Mouse (Mus musculus) liver, adult 2 months (tissue): ENCODE measurements at regions not wholly inside any gene's neighbourhood (a gene's known extent, or its start where the extent isn't known, plus 50 kb on each side); places are given as distances from the start of the nearest gene placed in this dataset.
A peak's percentile ranks its signal among the peaks of the same experiment; 100 is the strongest.

Source experiments
- DNase-seq: peaks from one replicate; pipeline ENCODE4 v3.0.0-alpha.2; 2011; ENCODE audit warnings: low read depth, low spot score; ENCODE audit errors: extremely low read depth
- H3K27ac ChIP-seq: fragments of 200-500 bp; replicated peaks from 2 replicates; pipeline ENCODE4 v1.5.1; 2012; ENCODE audit warnings: low read depth, mild to moderate bottlenecking, control low read depth, inconsistent platforms, low read length; ENCODE audit not compliant: insufficient read depth
- H3K27me3 ChIP-seq: fragments of 200-500 bp; 2 replicates; pipeline ENCODE4 v1.6.1; 2012; ENCODE audit warnings: mild to moderate bottlenecking, moderate library complexity, low read length, inconsistent platforms; ENCODE audit not compliant: control insufficient read depth, insufficient read depth
- H3K36me3 ChIP-seq: fragments of 200-500 bp; 2 replicates; pipeline ENCODE4 v1.6.1; 2012; ENCODE audit warnings: low read length, inconsistent platforms; ENCODE audit not compliant: control insufficient read depth, insufficient read depth
- H3K4me1 ChIP-seq: fragments of 200-500 bp; 2 replicates; pipeline ENCODE4 v1.6.1; 2011; ENCODE audit warnings: low read length; ENCODE audit not compliant: control insufficient read depth, insufficient read depth
- H3K4me3 ChIP-seq: fragments of 200-500 bp; 2 replicates; pipeline ENCODE4 v1.5.1; 2011; ENCODE audit warnings: low read depth, mild to moderate bottlenecking, control low read depth, low read length, moderate library complexity; ENCODE audit not compliant: insufficient read depth
- H3K79me2 ChIP-seq: fragments of 200-500 bp; 2 replicates; pipeline ENCODE4 v1.6.1; 2012; ENCODE audit warnings: inconsistent platforms, mild to moderate bottlenecking, low read length, moderate library complexity; ENCODE audit not compliant: control insufficient read depth, insufficient read depth
- H3K9ac ChIP-seq: fragments of 200-500 bp; 2 replicates; pipeline ENCODE4 v1.6.1; 2012; ENCODE audit warnings: low read depth, mild to moderate bottlenecking, control low read depth, inconsistent platforms, low read length
- CTCF ChIP-seq: fragments of 200-500 bp; IDR thresholded peaks from 2 replicates; pipeline ENCODE4 v1.5.1; 2011; ENCODE audit warnings: low read depth, low read length, control low read depth
- POLR2A ChIP-seq: fragments of 200-500 bp; IDR thresholded peaks from 2 replicates; pipeline ENCODE4 v1.6.1; 2011; ENCODE audit warnings: low read length, control low read depth; ENCODE audit not compliant: insufficient read depth; ENCODE audit errors: extremely low read depth
- WGBS: fragments of 180-500 bp; shearing (Covaris S2); methylation state at CpG from one replicate; pipeline ENCODE4 v1.1.7; 2018; 5-methylcytosine and 5-hydroxymethylcytosine counted together

DNA sequence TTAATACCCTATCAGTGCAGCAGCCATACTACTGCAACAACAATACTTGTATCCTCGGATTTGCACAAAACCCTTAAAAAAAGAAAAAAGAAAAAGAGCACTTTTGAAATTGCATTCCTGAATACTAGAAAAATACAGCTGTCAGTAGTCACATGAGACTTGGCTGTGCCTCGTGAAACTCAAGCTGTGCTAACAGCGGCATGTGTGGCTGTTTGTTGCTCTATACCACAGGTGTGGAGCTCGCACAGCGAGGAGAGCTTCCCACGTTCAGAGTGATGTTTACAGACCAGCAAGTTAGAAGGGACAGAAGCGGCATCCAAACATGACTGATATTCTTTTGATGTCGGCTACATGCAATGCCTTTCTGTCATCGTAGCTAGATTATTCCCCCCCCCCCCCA lies 169.8 kb downstream of the Gm12689 start:
- no peak for DNase-seq
- 74% methylated on average over 9 of the region's 9 CpGs for WGBS
- H3K4me3 ChIP-seq = no peak overlapping the region
- TF ChIP-seq CTCF = no peak
- no peak for TF ChIP-seq POLR2A
- no peaks in the 10 kb centered on the region for H3K36me3 ChIP-seq
- no peak overlapping the region for H3K27ac ChIP-seq
- no peaks in the 10 kb centered on the region for H3K27me3 ChIP-seq
- H3K79me2 ChIP-seq = no peaks in the 10 kb centered on the region
- H3K4me1 ChIP-seq = no peaks in the 10 kb centered on the region
- H3K9ac ChIP-seq = no peak overlapping the region

- 61% methylated on average over 11 of the region's 11 CpGs for WGBS
Observed at GRCm38 (mm10) chr4:99475701-99476218, 180.1 kb downstream of the Gm12689 start.

DNA sequence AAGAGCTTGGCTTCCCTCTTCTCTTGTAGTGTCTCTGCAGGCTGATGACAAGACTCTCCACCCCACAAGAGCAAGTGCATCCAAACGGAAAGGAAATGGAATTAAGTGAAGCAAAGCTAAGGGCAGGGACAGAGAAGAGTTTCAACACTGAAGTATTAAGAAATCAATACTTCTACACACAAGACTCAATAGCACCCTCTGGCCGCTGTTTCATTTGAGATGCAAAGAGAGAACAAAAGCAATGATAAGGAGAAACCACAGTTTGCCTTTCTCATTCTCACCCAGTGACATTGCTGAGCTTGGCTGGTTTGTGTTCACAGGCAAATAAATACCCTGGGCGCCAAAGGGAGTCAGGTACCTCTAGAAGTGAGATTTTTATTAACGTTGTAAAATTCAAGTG lies 171.8 kb upstream of the Foxd3 start:
- Histone ChIP-seq H3K36me3 (no peaks in the 10 kb centered on the region), H3K27me3 (no peaks in the 10 kb centered on the region), H3K27ac (no peak overlapping the region), H3K4me1 (no peaks in the 10 kb centered on the region), H3K4me3 (no peak overlapping the region), H3K79me2 (no peaks in the 10 kb centered on the region), H3K9ac (no peak overlapping the region)
- TF ChIP-seq POLR2A (no peak), CTCF (0 out of 2 replicates have a peak, but pooled peaks have one; percentile 5)
- WGBS = 24% methylated on average over 4 of the region's 4 CpGs
- peak; percentile 42 for DNase-seq

More at GRCm38 (mm10) chr4:99475701-99476218, 180.1 kb downstream of the Gm12689 start:
- Histone ChIP-seq H3K79me2 (no peaks in the 10 kb centered on the region), H3K9ac (no peak overlapping the region), H3K4me3 (no peak overlapping the region), H3K4me1 (no peaks in the 10 kb centered on the region), H3K36me3 (no peaks in the 10 kb centered on the region), H3K27ac (no peak overlapping the region), H3K27me3 (no peaks in the 10 kb centered on the region)
- no peak for DNase-seq
- TF ChIP-seq POLR2A (no peak), CTCF (no peak)

DNA sequence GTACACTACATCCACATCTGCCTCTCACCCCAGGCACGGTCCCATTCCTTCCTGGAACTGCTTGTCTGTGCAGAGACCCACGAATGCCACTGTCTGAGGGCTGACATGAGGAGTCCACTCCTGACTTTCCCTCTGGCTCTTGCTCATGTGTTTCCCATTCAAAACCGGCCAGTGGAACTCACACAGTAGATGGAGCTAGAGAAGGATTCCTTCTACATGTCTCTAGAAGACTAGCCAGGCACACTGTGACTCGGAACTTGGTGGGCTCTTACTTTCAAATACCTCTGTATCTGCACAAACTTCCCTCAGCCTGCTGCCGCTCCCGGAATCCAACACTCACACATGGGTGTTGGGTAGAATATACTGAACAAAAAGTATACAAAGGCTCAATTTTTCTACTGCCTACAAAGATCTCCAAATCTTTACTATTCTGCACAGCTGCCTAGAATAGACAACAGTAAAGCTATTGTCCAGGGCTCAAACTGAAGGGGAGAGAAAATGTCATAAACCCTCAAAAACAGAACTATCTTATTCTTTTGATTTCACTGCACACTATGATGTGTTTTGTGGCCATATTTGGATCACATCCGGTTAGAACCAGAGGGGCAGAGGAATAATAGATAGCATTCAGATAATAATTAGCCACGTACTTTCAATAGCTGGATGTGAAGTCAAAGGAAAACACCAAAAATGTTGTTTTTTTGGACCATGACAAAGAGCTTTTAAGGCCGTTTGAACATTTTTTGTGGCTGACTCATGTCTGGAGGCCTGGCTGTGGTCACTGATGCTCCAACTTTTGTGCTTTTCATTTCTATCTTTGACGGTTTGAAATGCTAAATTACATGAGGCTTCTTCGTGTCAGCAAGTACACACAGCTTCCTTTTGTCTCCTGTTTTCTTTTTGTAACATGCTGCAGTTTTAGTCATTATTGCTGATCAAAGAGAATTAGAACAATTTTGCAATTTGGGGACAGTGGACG lies 164.3 kb upstream of the Foxd3 start:
- no peak overlapping the region for H3K4me3 ChIP-seq
- H3K4me1 ChIP-seq = no peaks in the 10 kb centered on the region
- no peak overlapping the region for H3K9ac ChIP-seq
- no peak for DNase-seq
- no peaks in the 10 kb centered on the region for H3K36me3 ChIP-seq
- no peak overlapping the region for H3K27ac ChIP-seq
- WGBS = 71% methylated on average over 12 of the region's 12 CpGs
- TF ChIP-seq POLR2A (no peak), CTCF (no peak)
- H3K79me2 ChIP-seq = no peaks in the 10 kb centered on the region
- no peaks in the 10 kb centered on the region for H3K27me3 ChIP-seq

DNA sequence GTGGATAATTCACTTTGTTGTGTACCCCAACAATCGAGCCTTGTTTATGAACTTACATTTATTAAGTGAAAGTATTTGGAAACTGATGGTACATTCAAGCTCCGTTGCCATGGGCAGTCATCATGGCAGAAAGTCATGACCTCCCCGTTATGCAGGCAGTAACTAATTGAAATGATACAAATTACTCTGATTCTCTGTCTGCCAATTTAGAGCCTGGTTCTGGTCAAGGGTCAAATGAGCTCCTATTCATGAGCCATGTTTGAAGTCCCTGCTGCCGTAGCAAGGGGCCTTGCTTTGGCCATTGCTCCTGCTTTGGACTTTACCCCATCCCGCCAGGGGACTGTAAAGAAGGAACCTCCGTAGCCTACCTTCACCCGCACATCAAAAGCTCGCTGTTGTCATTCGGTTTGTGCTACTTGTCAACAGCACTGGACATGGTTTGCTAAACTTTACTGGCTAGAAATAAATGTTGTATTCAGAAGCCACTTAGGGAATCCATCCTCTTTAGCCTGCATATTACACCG lies 152.8 kb upstream of the Foxd3 start:
- Histone ChIP-seq H3K79me2 (no peaks in the 10 kb centered on the region), H3K4me1 (no peaks in the 10 kb centered on the region), H3K36me3 (no peaks in the 10 kb centered on the region), H3K4me3 (no peak overlapping the region), H3K9ac (no peak overlapping the region), H3K27ac (no peak overlapping the region), H3K27me3 (no peaks in the 10 kb centered on the region)
- no peak for TF ChIP-seq POLR2A
- TF ChIP-seq CTCF = no peak
- no peak for DNase-seq
- WGBS = 74% methylated on average over 10 of the region's 10 CpGs

- Histone ChIP-seq H3K9ac (no peak overlapping the region), H3K79me2 (no peaks in the 10 kb centered on the region), H3K4me3 (no peak overlapping the region), H3K4me1 (no peaks in the 10 kb centered on the region), H3K27ac (no peak overlapping the region), H3K36me3 (no peaks in the 10 kb centered on the region), H3K27me3 (no peaks in the 10 kb centered on the region)
- 88% methylated on average over 6 of the region's 6 CpGs for WGBS
- TF ChIP-seq POLR2A (no peak), CTCF (no peak)
- DNase-seq = no peak
Observed at GRCm38 (mm10) chr4:99511993-99512392, 144.1 kb upstream of the Foxd3 start.
